Mouse (Mus musculus) ES-E14 (cell line): ENCODE data around the gene Cmpk1.

Experiments
- CHD2 ChIP-seq: IDR thresholded peaks from 2 replicates; pipeline ENCODE4 v1.6.1; 2014; ENCODE audit warnings: mild to moderate bottlenecking, low read depth, low read length, inconsistent platforms
- HCFC1 ChIP-seq: IDR thresholded peaks from 2 replicates; pipeline ENCODE4 v1.6.1; 2012; ENCODE audit warnings: low read length, inconsistent platforms, borderline replicate concordance; ENCODE audit not compliant: insufficient read depth
- MAFK ChIP-seq: IDR thresholded peaks from 2 replicates; pipeline ENCODE4 v1.6.1; 2014; ENCODE audit warnings: mild to moderate bottlenecking, low read depth, low read length, inconsistent platforms; ENCODE audit not compliant: insufficient read depth
- ZC3H11A ChIP-seq: IDR thresholded peaks from 2 replicates; pipeline ENCODE4 v1.6.1; 2012; ENCODE audit warnings: low read depth, mild to moderate bottlenecking, inconsistent platforms, low read length, borderline replicate concordance
- ZNF384 ChIP-seq: IDR thresholded peaks from 2 replicates; pipeline ENCODE4 v1.6.1; 2012; ENCODE audit warnings: low read depth, low read length, inconsistent platforms

DNA sequence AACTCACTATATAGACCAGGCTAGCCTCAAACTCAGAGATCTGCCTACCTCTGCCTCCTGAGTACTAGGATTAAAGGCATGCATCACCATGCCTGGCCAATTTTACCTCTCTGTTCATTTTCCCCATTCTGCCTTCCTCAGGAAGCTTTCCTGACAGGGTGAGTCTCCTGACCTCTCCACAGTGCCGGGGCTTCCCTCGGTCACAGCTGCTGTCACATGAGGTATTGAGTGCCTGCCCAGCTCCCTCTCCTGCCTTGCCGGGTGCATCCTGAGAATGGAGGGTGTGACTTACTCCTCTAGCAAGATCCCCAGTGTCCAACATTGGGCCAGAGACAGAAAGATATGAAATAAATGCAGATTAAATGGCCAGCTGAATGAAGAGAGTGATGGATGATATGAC lies 48.8 kb downstream of the Cmpk1 start:
- TF ChIP-seq CHD2 = no peak
- no peak for TF ChIP-seq ZNF384
- TF ChIP-seq HCFC1 = no peak
- TF ChIP-seq MAFK = no peak
- no peak for TF ChIP-seq ZC3H11A
